Mouse (Mus musculus) heart, embryonic 12.5 days (tissue): Measurements from ENCODE around the gene Itpkb. TPM values are rescaled to one million over a fixed set of nuclear protein-coding genes. Genes with fewer than 3 reads are reported as not detected.

Experiments used
- ATAC-seq: fragments of 200-750 bp; cut with Nextera tagmentation; 2 replicates; pipeline ENCODE4 v1.8.0; 2017; ENCODE audit warnings: moderate TSS enrichment, moderate library complexity; ENCODE audit not compliant: insufficient number of reproducible peaks, low FRiP score
- H3K27ac ChIP-seq: fragments of 300-500 bp; sonication (generic); 2 replicates; pipeline ENCODE4 v1.5.1; 2016; ENCODE audit warnings: mild to moderate bottlenecking, moderate library complexity; ENCODE audit not compliant: poor library complexity, severe bottlenecking
- H3K27me3 ChIP-seq: fragments of 300-500 bp; sonication (generic); replicated peaks from 2 replicates; pipeline ENCODE4 v1.6.1; 2016; ENCODE audit warnings: mild to moderate bottlenecking, moderate library complexity
- H3K36me3 ChIP-seq: fragments of 300-500 bp; sonication (generic); 2 replicates; pipeline ENCODE4 v1.6.1; 2016; ENCODE audit warnings: mild to moderate bottlenecking, moderate library complexity
- H3K4me1 ChIP-seq: fragments of 300-500 bp; sonication (generic); replicated peaks from 2 replicates; pipeline ENCODE4 v1.6.1; 2016; ENCODE audit warnings: mild to moderate bottlenecking
- H3K4me2 ChIP-seq: fragments of 300-500 bp; sonication (generic); 2 replicates; pipeline ENCODE4 v1.6.1; 2016; ENCODE audit warnings: mild to moderate bottlenecking, moderate library complexity
- H3K4me3 ChIP-seq: fragments of 300-500 bp; sonication (generic); 2 replicates; pipeline ENCODE4 v1.5.1; 2016; ENCODE audit warnings: mild to moderate bottlenecking
- H3K9ac ChIP-seq: fragments of 300-500 bp; sonication (generic); 2 replicates; pipeline ENCODE4 v1.6.1; 2016; ENCODE audit warnings: mild to moderate bottlenecking, moderate library complexity
- H3K9me3 ChIP-seq: fragments of 300-500 bp; sonication (generic); replicated peaks from 2 replicates; pipeline ENCODE4 v1.6.1; 2016; ENCODE audit warnings: mild to moderate bottlenecking, moderate library complexity
- WGBS: fragments of 180-500 bp; shearing (Covaris S2); methylation state at CpG from one replicate; pipeline ENCODE4 v1.1.7; 2016; 5-methylcytosine and 5-hydroxymethylcytosine counted together
- polyA plus RNA-seq: library from polyadenylated mRNA; unstranded; fragments of >200 nt; fragmentation: Nextera tagmentation; extraction: Ambion mirVana; gene quantifications from 2 replicates; pipeline ENCODE4 v1.2.1, GENCODE M21; 2016

The Itpkb gene
- polyA plus RNA-seq, 1 experiment from 2014 or later, result 7.2 TPM

- under 1% methylated on average over 21 of the region's 21 CpGs for WGBS
Measured at GRCm38 (mm10) chr1:180331546-180332075, 1.3 kb downstream of the Itpkb start.

DNA sequence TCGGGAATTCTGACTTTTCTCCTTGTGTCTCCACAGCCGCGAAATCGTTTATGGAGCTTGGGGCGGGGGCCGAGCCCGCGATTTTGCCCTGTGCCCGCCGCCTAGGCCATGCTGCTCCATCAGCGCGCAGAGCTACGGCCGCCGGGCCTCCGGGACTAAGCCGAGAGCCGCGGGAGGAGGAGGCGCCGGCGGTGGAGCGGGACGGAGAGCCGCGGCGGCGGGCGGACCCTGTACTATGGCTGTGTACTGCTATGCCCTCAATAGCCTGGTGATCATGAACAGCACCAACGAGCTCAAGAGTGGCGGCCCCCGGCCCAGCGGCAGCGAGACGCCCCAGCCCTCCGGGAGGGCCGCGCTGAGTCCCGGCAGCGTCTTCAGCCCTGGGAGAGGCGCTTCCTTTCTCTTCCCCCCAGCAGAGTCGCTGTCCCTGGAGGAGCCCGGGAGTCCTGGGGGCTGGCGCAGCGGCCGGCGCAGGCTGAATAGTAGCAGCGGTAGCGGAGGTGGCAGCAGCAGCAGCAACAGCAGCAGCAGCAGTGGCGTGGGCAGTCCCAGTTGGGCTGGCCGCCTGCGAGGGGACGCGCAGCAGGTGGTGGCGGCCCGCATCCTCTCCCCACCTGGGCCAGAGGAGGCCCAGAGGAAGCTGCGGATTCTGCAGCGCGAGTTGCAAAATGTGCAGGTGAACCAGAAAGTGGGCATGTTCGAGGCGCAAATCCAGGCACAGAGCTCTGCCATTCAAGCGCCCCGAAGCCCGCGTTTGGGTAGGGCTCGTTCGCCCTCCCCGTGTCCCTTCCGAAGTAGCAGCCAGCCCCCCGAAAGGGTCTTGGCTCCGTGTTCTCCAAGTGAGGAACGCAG, 2.0 kb downstream of the Itpkb start:
- Histone ChIP-seq H3K9me3 (no peaks in the 10 kb centered on the region), H3K4me1 (peaks cover 61% of the 10 kb centered on the region), H3K36me3 (peaks cover 5% of the 10 kb centered on the region), H3K4me2 (peak overlapping the region; percentile 98), H3K27me3 (peaks cover 23% of the 10 kb centered on the region), H3K4me3 (peak overlapping the region; percentile 82), H3K9ac (peak overlapping the region; percentile 90), H3K27ac (peak overlapping the region; percentile 93; the same call in 1 of the 2 replicates)
- ATAC-seq, result no peak
- WGBS, result 3% methylated on average over 72 of the region's 72 CpGs

More at GRCm38 (mm10) chr1:180331546-180332075, 1.3 kb downstream of the Itpkb start:
- Histone ChIP-seq H3K27me3 (peaks cover 23% of the 10 kb centered on the region), H3K27ac (peak overlapping the region; percentile 93; the same call in 1 of the 2 replicates), H3K36me3 (peaks cover 5% of the 10 kb centered on the region), H3K4me1 (peaks cover 61% of the 10 kb centered on the region), H3K9ac (peak overlapping the region; percentile 90), H3K9me3 (no peaks in the 10 kb centered on the region), H3K4me2 (peak overlapping the region; percentile 98), H3K4me3 (peak overlapping the region; percentile 82)
- ATAC-seq, result peak; percentile 16

DNA sequence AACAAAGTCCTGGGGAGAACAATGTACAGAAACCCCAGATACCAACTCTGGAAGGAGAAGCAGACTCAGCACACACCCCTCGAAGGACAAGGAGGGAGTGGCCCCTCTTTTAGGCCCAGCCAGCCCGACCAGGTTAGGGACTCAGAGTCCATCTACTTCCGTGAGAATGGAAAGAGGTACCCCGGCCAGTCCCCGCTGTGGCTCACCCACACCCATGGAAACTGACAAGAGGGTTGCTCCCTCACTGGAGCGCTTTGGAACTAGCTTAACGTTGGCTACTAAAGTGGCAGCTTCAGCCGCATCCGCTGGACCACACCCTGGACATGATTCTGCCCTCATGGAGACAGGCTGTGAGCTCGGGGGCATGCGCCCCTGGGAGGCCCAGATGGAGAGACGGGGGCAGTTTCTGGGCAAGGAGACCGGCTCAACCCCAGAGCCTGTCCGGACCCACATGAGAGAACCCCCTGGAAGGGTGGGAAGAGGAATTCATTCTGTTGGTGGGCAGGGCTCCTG, 2.7 kb downstream of the Itpkb start:
- 36% methylated on average over 14 of the region's 14 CpGs for WGBS
- Histone ChIP-seq H3K27ac (no peak overlapping the region), H3K4me1 (peaks cover 61% of the 10 kb centered on the region), H3K36me3 (peaks cover 5% of the 10 kb centered on the region), H3K4me2 (peak overlapping the region; percentile 98), H3K9me3 (no peaks in the 10 kb centered on the region), H3K27me3 (peaks cover 23% of the 10 kb centered on the region), H3K4me3 (peak overlapping the region; percentile 82), H3K9ac (peak overlapping the region; percentile 90; the same call in 1 of the 2 replicates)
- no peak for ATAC-seq

DNA sequence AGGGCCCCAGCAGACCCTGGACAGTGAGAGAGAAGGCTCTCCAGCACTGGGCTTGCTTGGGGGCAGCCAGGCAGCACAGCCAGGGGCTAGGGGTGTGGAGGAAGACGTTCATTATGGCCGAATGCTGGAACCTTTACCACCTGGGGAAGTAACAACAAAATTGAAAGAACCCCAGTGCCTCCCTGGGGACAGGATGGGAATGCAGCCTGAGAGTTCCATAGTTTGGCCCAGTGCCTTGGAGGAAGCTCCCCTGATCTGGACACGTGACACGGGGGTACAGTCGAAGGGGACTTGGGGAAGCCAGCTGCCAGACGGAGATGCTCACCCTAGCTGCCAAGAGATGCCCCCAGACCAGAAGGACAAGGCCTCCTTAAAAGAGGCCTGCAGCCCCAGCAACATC, 3.3 kb downstream of the Itpkb start:
- Histone ChIP-seq H3K27me3 (peaks cover 23% of the 10 kb centered on the region), H3K4me1 (peaks cover 60% of the 10 kb centered on the region), H3K4me2 (peak overlapping the region; percentile 98), H3K36me3 (peaks cover 5% of the 10 kb centered on the region), H3K4me3 (peak overlapping the region; percentile 82; the same call in 1 of the 2 replicates), H3K9me3 (no peaks in the 10 kb centered on the region), H3K27ac (no peak overlapping the region), H3K9ac (peak overlapping the region; percentile 21; the same call in 1 of the 2 replicates)
- 30% methylated on average over 6 of the region's 6 CpGs for WGBS
- ATAC-seq, result no peak

GRCm38 (mm10) chr1:180334541-180334940, 4.3 kb downstream of the Itpkb start:
- H3K9ac ChIP-seq, result no peak overlapping the region
- WGBS, result 70% methylated on average over 6 of the region's 6 CpGs
- H3K27ac ChIP-seq, result no peak overlapping the region
- peak overlapping the region; percentile 82; the same call in 1 of the 2 replicates for H3K4me3 ChIP-seq
- no peaks in the 10 kb centered on the region for H3K9me3 ChIP-seq
- H3K4me2 ChIP-seq, result peak overlapping the region; percentile 98
- peaks cover 23% of the 10 kb centered on the region for H3K27me3 ChIP-seq
- peaks cover 5% of the 10 kb centered on the region for H3K36me3 ChIP-seq
- H3K4me1 ChIP-seq, result peaks cover 53% of the 10 kb centered on the region
- no peak for ATAC-seq

DNA sequence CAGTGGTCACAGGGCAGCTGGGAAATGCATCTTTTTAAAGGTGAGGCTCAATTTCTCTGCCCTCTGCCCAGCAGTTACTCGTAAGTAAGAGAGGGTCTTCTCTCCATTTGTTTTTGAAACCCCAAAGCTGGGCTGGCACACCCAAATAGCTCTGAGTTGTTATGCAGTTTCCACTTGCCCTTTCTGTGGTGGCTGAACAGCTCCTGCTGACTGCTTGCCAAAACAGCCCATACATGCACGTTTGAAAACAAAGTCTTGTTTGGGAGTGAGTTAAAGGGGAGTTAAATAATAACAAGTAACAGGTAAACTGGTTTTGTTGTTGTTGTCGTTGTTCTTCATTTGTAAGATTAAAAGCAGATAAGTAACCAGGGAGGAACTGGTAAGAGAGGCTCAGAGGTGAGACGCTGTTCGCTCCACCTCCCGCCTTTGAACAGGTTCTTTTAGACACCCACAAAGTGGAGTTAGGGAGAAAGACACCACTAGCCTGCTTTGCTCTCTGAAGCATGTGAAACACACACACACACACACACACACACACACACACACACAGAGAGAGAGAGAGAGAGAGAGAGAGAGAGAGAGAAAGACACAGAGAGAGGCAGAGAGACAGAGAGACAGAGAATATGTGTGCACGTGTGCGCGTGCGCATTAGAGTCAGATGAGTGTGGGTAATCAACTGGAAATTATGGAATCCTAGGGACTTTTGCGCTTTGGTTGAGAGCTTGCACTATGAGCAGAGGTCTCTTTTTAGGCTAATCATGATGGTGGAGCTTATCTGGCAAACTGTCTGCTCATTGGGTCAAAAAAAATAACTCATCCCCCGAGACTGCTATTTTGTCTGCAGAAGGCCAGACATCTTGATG, 5.5 kb downstream of the Itpkb start:
- peaks cover 5% of the 10 kb centered on the region for H3K36me3 ChIP-seq
- whole genome bisulfite sequencing, result 75% methylated on average over 12 of the region's 12 CpGs
- peak overlapping the region; percentile 18; the same call in 1 of the 2 replicates for H3K4me3 ChIP-seq
- no peaks in the 10 kb centered on the region for H3K9me3 ChIP-seq
- no peak overlapping the region for H3K9ac ChIP-seq
- H3K27me3 ChIP-seq, result peaks cover 23% of the 10 kb centered on the region
- no peak for ATAC-seq
- H3K4me1 ChIP-seq, result peaks cover 49% of the 10 kb centered on the region
- no peak overlapping the region for H3K27ac ChIP-seq
- H3K4me2 ChIP-seq, result peak overlapping the region; percentile 98

GRCm38 (mm10) chr1:180338358-180338757, 8.1 kb downstream of the Itpkb start:
- H3K9me3 ChIP-seq, result no peaks in the 10 kb centered on the region
- H3K4me1 ChIP-seq, result peaks cover 37% of the 10 kb centered on the region
- no peak overlapping the region for H3K4me2 ChIP-seq
- no peak overlapping the region for H3K4me3 ChIP-seq
- no peak overlapping the region for H3K9ac ChIP-seq
- ATAC-seq, result no peak
- H3K27me3 ChIP-seq, result peaks cover 26% of the 10 kb centered on the region
- H3K36me3 ChIP-seq, result peaks cover 5% of the 10 kb centered on the region
- 74% methylated on average over 8 of the region's 8 CpGs for WGBS
- H3K27ac ChIP-seq, result no peak overlapping the region

DNA sequence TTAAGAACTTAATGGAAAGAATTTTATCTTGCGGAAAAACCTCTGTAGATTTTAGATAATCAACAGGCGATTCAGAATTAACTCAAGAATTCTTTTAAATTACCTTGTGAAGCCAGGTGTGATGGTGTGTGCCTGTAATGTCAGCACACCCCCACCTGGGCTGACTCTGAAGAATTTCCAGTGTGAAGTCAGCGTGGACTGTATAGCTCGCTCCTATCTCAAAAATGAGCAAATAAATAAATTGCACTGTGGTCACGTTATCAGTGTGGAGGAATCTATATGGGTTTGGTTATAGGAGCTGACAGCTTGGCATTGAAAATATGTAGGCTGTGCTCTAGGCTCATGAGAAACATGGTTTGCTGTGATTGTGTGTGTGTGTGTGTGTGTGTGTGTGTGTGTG, 8.9 kb downstream of the Itpkb start:
- H3K36me3 ChIP-seq, result no peaks in the 10 kb centered on the region; the same call in 1 of the 2 replicates
- 72% methylated on average over 5 of the region's 5 CpGs for WGBS
- peaks cover 21% of the 10 kb centered on the region for H3K27me3 ChIP-seq
- no peak overlapping the region for H3K9ac ChIP-seq
- H3K4me1 ChIP-seq, result peaks cover 37% of the 10 kb centered on the region
- H3K4me3 ChIP-seq, result no peak overlapping the region
- H3K27ac ChIP-seq, result no peak overlapping the region
- ATAC-seq, result no peak
- H3K9me3 ChIP-seq, result no peaks in the 10 kb centered on the region
- no peak overlapping the region for H3K4me2 ChIP-seq

- no peak for ATAC-seq
- 70% methylated on average over 7 of the region's 7 CpGs for WGBS
Measured at GRCm38 (mm10) chr1:180342944-180343343, 12.7 kb downstream of the Itpkb start.

DNA sequence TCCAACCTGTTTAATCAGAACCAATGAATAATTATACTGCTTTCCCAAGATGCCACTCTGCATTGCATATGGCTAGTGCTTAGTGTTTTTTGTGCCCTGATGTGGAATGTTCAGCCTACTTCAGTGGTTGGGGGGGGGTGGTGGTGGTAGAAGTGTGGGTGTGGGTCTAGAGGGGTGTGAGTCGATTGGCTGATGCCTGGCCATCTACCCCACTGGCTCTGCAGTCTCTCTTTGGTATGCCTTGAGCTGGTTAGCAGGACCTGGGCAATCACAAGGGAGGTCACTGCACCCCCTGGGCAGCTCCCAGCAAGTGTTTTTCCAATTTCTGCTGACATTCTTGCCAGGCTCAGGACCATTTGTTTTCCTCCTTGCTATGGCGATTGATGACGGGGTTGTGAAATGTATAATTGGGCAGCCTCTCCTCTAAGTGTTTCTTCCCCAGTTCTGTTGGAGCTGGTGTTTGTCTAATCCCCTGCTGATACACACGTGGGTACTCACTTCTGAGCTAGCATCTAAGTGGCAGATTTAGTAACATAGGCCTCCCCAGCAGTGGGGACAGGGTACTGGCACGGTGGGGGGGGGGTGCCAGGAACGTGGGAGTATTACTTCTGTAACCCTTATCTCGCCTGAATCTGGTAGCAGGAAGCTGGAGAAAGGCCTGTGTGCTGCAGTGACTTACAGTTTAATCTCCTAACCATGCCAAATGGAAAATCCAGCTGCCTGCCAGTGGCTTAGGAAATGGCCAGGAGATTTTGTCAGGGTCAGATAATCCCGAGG, 13.3 kb downstream of the Itpkb start:
- no peak overlapping the region for H3K4me3 ChIP-seq
- H3K4me2 ChIP-seq, result no peak overlapping the region
- 21% methylated on average over 8 of the region's 8 CpGs for WGBS
- H3K9ac ChIP-seq, result no peak overlapping the region; the same call in 1 of the 2 replicates
- no peaks in the 10 kb centered on the region for H3K36me3 ChIP-seq
- no peaks in the 10 kb centered on the region for H3K9me3 ChIP-seq
- no peak overlapping the region for H3K27ac ChIP-seq
- 0 out of 2 replicates have a peak, but pooled peaks have one; percentile 24 for ATAC-seq
- peaks cover 17% of the 10 kb centered on the region for H3K4me1 ChIP-seq
- peaks cover 11% of the 10 kb centered on the region; the same call in 1 of the 2 replicates for H3K27me3 ChIP-seq

More at GRCm38 (mm10) chr1:180342944-180343343, 12.7 kb downstream of the Itpkb start:
- H3K9me3 ChIP-seq, result no peaks in the 10 kb centered on the region
- no peak overlapping the region for H3K4me3 ChIP-seq
- peaks cover 17% of the 10 kb centered on the region for H3K4me1 ChIP-seq
- H3K27ac ChIP-seq, result no peak overlapping the region
- peaks cover 11% of the 10 kb centered on the region; the same call in 1 of the 2 replicates for H3K27me3 ChIP-seq
- no peak overlapping the region for H3K4me2 ChIP-seq
- no peaks in the 10 kb centered on the region for H3K36me3 ChIP-seq
- H3K9ac ChIP-seq, result no peak overlapping the region
